Mouse (Mus musculus) lung, adult 10 weeks (tissue): ENCODE data around the gene Hid1. TPM values are rescaled to one million over a fixed set of nuclear protein-coding genes. Genes with fewer than 3 reads are reported as not detected.

Experiments used
- polyA plus RNA-seq: library from polyadenylated mRNA; stranded (reverse); fragments of 350-450 nt; fragmentation: Illumina TruSeq; extraction: RNeasy Lipid Tissue Mini Kit (QIAGEN cat#74804); gene quantifications from one replicate; pipeline ENCODE4 v1.2.3, GENCODE M21; 2014; ENCODE audit warnings: low read depth, low replicate concordance; ENCODE audit not compliant: insufficient read depth

Hid1 gene
- polyA plus RNA-seq = 11.8 TPM

DNA sequence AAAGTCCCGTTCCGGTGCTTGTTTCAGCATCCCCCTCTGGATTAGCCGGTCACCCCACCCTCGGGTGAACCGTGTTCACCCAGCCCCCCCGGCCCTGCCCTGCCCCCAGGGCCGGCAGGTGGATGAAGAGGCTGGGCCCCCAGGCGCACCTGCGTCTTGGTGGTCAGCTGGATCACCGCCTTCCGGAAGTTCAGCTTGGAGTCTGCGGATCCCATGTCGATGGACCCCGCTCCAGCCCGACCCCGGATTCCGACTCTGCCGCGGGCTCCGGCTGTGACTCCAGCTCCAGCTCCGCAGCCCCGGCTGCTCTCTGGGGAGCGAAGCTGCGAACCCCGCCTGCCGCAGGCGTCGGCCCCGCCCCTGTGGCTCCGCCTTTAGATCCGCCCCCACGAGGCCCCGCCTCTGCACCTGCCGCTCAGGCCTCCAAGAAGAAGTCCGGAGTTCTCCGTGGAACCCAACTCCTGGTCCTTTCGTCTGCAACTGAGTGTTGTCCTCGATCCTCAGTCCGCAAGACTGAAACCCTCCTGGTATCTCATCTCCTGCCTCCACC, at the start of gene Hid1:
Hid1 (minus strand) TSS at position 362 of the 550 bp plus-strand sequence.

DNA sequence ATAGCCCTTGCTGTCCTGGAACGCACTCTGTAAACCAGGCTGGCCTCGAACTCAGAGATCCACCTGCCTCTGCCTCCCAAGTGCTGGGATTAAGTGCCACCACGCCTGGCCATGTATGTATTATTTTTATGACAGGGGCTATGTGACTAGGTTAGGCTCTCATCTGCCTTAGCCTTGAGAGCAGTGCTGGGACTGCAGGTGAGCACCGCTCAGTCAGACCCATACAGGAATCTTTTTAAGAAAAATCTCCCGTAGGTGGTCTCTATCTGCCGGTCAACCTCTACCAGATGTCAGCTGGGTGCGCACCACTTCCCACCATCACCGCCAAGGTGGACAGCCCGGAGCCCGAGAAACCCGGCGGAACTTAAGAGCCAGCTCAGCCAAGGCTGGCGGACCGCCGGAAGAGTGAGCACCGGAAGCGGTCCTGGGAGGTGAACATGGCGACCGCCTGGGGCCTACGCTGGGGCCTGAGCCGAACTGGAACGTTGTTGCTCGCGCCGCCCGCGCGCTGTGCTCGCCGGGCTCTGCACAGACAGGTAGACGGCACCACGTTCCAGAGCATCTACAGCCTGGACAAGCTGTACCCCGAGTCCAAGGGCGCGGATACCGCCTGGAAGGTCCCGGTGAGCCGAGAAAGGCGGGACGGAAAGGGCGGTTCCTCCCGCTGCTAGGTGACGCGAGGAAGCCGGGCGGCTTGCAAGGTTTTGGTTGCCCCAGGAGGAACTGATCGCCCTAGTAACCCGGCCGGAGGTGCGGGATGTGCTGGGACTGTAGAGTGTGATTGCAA, 36.0 kb upstream of the Hid1 start, which contains the start of gene Mrpl58:
Mrpl58 (plus strand) TSS at position 415 of the 787 bp plus-strand sequence.

GRCm38 (mm10) chr11:115381743-115382539, 14.4 kb upstream of the Hid1 start, which contains the start of gene Cdr2l:
Cdr2l (plus strand) TSS chr11:115381916.

DNA sequence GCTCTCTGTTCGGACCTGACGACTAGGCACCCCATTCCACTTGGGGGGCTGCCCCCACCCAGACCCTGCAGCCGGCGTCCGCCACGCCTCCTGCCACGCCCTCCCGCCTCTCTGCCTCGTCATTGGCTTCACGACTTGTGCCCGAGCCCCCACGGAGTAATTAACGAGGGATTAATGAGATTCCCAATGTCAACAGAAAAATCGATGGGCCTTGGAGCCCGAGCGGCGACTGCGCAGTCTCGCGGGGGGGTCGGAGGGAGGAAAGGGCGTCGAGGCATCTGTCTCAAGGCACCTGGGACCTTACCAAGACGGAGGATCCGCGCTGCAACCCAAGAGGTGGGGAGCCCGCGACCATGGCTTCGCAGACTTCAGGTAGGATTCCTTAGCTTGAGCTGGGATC, 33.0 kb downstream of the Hid1 start, which contains the start of gene Otop3:
Otop3 (plus strand) TSS at position 201 of the 400 bp plus-strand sequence.

DNA sequence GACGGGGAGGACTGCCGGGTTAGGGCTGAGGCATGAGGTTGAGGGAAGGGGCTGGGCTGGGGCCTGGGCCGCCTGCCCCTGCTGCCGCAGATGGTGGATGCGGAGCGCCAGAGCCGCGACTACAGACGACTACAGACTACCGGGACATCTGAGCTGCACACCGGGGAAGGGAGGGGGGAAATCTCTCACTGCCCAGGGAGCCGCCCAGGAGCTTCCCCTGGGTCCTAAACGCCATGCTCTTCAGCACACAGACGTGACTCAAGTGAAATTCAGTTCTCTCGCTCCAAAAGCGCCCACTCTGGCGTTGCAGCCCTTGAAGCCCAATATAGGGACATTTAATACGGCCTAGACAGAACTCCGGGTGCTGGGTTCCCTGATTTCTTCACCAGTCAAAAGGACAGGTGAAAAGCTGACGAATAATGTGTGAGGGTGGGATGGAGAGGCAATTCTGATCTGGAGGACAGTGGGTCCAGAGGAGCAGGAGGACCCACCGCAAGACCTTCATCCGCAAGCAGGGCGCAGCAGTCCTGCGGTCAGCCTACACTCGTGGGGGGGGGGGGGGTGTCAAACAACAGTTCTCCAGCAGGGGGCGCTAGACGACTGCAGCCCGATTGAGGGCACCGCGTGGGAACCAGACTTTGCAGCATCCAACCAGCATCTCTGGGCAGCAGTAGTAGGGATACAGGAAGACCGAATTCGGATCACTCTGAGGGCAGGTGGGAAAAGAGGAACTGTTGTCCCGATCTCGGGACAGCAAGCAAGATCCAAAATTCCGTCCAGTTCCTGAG, 45.5 kb downstream of the Hid1 start, which contains the start of gene Ush1g:
Ush1g (minus strand) TSS at position 136 of the 788 bp plus-strand sequence.

GRCm38 (mm10) chr11:115306863-115307262, 60.7 kb downstream of the Hid1 start, which contains the start of gene Otop2:
Otop2 (plus strand) TSS chr11:115307163.

Other genes with a start within 250 kb of the Hid1 start
- gene Cd300lf, start 233.8 kb downstream of the Hid1 start, polyA plus RNA-seq = 6.7 TPM
- gene Slc9a3r1, start 204.4 kb downstream of the Hid1 start, polyA plus RNA-seq = 44.9 TPM
- 4.0 TPM for gene Tmem104, start 180.3 kb downstream of the Hid1 start, polyA plus RNA-seq
- 33.1 TPM for gene Nat9, start 179.9 kb downstream of the Hid1 start, polyA plus RNA-seq
- gene Grin2c, start 100.5 kb downstream of the Hid1 start, polyA plus RNA-seq = 0.39 TPM
- gene Fdxr, start 90.7 kb downstream of the Hid1 start, polyA plus RNA-seq = 6.9 TPM
- gene Fads6, start 70.1 kb downstream of the Hid1 start, polyA plus RNA-seq = 0.99 TPM
- not detected for gene Otop2, start 60.6 kb downstream of the Hid1 start, polyA plus RNA-seq
- not detected for gene Ush1g, start 45.7 kb downstream of the Hid1 start, polyA plus RNA-seq
- gene Otop3, start 33.0 kb downstream of the Hid1 start, polyA plus RNA-seq = not detected
- gene Cdr2l, start 14.2 kb upstream of the Hid1 start, polyA plus RNA-seq = 7.4 TPM
- gene Mrpl58, start 36.0 kb upstream of the Hid1 start, polyA plus RNA-seq = 89.2 TPM
- gene Atp5h, start 52.2 kb upstream of the Hid1 start, polyA plus RNA-seq = 582 TPM
- gene Kctd2, start 52.4 kb upstream of the Hid1 start, polyA plus RNA-seq = 47.3 TPM
- gene Trim80, start 72.8 kb upstream of the Hid1 start, polyA plus RNA-seq = not detected
- gene Slc16a5, start 94.7 kb upstream of the Hid1 start, polyA plus RNA-seq = 0.43 TPM
- gene Armc7, start 107.9 kb upstream of the Hid1 start, polyA plus RNA-seq = 5.3 TPM
- 76.7 TPM for gene Nt5c, start 124.1 kb upstream of the Hid1 start, polyA plus RNA-seq
- 84.1 TPM for gene Jpt1, start 146.6 kb upstream of the Hid1 start, polyA plus RNA-seq
- 241 TPM for gene Sumo2, start 168.5 kb upstream of the Hid1 start, polyA plus RNA-seq
- gene Nup85, start 196.7 kb upstream of the Hid1 start, polyA plus RNA-seq = 43.6 TPM
- gene Mrps7, start 236.2 kb upstream of the Hid1 start, polyA plus RNA-seq = 38.3 TPM
- 8.4 TPM for gene Gga3, start 236.3 kb upstream of the Hid1 start, polyA plus RNA-seq
- 52.6 TPM for gene Mif4gd, start 245.2 kb upstream of the Hid1 start, polyA plus RNA-seq